Mouse (Mus musculus): ENCODE measurements around the gene Clec4n.

GRCm38 (mm10) chr6:123259889-123260603 lies 30.4 kb downstream of the Clec4n start:
- no peak for TF ChIP-seq CTCF (IDR thresholded peaks at IDR 0.05; ENCODE audit: low read depth, low read length)
- TF ChIP-seq POLR2A (IDR thresholded peaks at IDR 0.05; ENCODE audit: insufficient read depth, low read length): no peak

Measured in ES-Bruce4 (cell line).